Mouse (Mus musculus) lung, adult 2 months (tissue): ENCODE results near the gene Cdca7l. TPM values are rescaled to one million over a fixed set of nuclear protein-coding genes. Genes with fewer than 3 reads are reported as not detected.

Experiments
- DNase-seq: peaks from one replicate; pipeline ENCODE4 v3.0.0; 2022
- H3K4me1 ChIP-seq: fragments of 200-500 bp; 2 replicates; pipeline ENCODE4 v1.6.1; 2011; ENCODE audit warnings: low read length; ENCODE audit not compliant: control insufficient read depth, insufficient read depth
- H3K4me3 ChIP-seq: fragments of 200-500 bp; replicated peaks from 2 replicates; pipeline ENCODE3; 2011; ENCODE audit warnings: low read depth, mild to moderate bottlenecking, control low read depth, low read length; ENCODE audit errors: extremely low read depth
- CTCF ChIP-seq: fragments of 200-500 bp; IDR thresholded peaks from 2 replicates; pipeline ENCODE4 v1.5.1; 2011; ENCODE audit warnings: mild to moderate bottlenecking, low read length, control low read depth; ENCODE audit not compliant: insufficient read depth
- POLR2A ChIP-seq: fragments of 200-500 bp; IDR thresholded peaks from 2 replicates; pipeline ENCODE4 v1.6.1; 2011; ENCODE audit warnings: low read depth, mild to moderate bottlenecking, control low read depth, low read length, borderline replicate concordance; ENCODE audit errors: extremely low read depth
- WGBS: fragments of 180-500 bp; shearing (Covaris S2); methylation state at CpG from one replicate; pipeline ENCODE4 v1.1.7; 2018; 5-methylcytosine and 5-hydroxymethylcytosine counted together
- polyA plus RNA-seq: library from polyadenylated mRNA; depleted of rRNA; stranded (reverse); fragments of >200 nt; gene quantifications from 2 replicates; pipeline ENCODE4 v1.2.3, GENCODE M21; 2012

The Cdca7l gene
- polyA plus RNA-seq, 1 experiment = 2.6 TPM

GRCm38 (mm10) chr12:117834652-117835051, 30.6 kb downstream of the Cdca7l start:
- 72% methylated on average over 2 of the region's 2 CpGs for WGBS
- Histone ChIP-seq H3K4me1 (no peaks in the 10 kb centered on the region; the same call in none of the 2 replicates), H3K4me3 (no peak overlapping the region)
- no peak for DNase-seq
- TF ChIP-seq POLR2A (no peak), CTCF (no peak)

DNA sequence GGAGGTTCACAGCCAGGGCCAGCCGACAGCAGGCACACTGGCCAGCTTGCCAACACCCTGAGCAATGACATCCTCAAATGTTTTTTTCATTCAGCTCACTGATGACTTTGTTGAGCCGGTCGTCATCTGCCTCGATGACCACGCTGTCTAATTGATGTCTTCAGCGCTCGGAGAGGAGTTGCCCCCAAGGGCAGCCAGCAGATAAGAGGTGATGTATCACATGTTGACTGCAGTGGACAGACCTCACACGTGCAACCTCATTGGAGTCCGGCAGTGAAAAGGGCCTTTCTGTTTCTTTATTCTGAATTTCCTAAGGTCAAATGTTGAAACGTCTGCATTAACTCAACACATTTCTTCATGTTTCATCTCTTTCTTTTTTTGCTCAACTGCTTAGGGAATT, 31.3 kb downstream of the Cdca7l start:
- 41% methylated on average over 10 of the region's 10 CpGs for WGBS
- no peak for TF ChIP-seq CTCF
- no peak for TF ChIP-seq POLR2A
- no peak overlapping the region for H3K4me3 ChIP-seq
- DNase-seq = no peak
- no peaks in the 10 kb centered on the region; the same call in 1 of the 2 replicates for H3K4me1 ChIP-seq

DNA sequence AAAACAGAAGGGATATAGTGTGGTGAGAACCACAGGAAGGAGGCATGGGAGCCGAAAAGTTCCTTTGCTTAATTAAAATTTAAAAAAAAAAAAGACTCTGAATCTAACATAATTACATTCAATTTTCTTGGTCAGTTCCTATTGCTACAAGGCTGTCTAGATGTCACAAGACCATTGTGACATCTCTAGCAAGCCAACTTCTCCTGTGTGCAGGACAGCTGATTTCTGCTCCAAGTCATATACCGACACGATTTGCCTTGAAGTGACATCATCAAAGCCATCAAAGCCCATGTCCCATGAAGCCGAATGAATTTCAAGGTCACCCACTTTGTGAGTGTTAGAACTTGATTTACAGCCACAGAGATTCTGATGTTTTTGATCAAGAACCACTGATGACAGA, 33.3 kb downstream of the Cdca7l start:
- TF ChIP-seq POLR2A = no peak
- no peak for TF ChIP-seq CTCF
- Histone ChIP-seq H3K4me3 (no peak overlapping the region), H3K4me1 (no peaks in the 10 kb centered on the region)
- WGBS = 74% methylated on average over 4 of the region's 4 CpGs
- DNase-seq = no peak

DNA sequence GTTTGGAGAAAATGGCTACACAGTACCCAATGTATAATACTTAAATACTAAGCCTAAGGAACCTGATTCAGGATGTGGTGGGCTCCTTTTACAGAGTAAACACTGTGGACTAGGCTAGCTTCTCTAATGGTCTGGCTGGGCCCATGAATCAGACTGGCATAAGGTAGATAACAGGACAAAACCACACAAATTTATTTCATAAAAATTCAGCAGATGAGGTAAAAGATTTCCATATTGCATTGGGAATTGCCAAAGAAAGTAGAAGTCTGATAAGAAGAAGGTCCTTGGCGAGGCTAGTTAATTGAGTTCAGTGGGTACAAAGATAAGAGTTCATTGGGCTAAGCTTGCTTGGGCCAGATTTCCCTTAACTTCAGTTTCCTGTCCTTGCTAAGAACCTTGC, 36.6 kb downstream of the Cdca7l start:
- DNase-seq = no peak
- TF ChIP-seq POLR2A (no peak), CTCF (no peak)
- Histone ChIP-seq H3K4me1 (peaks cover 3% of the 10 kb centered on the region), H3K4me3 (no peak overlapping the region)
- 83% methylated on average over 1 of the region's 1 CpGs for WGBS

GRCm38 (mm10) chr12:117842676-117843075, 38.6 kb downstream of the Cdca7l start:
- TF ChIP-seq CTCF = no peak
- no peak for TF ChIP-seq POLR2A
- no peak for DNase-seq
- Histone ChIP-seq H3K4me1 (peaks cover 3% of the 10 kb centered on the region), H3K4me3 (no peak overlapping the region)
- WGBS = 67% methylated on average over 1 of the region's 1 CpGs

GRCm38 (mm10) chr12:117843302-117844074, 39.4 kb downstream of the Cdca7l start:
- Histone ChIP-seq H3K4me3 (peak overlapping the region; percentile 57), H3K4me1 (peaks cover 3% of the 10 kb centered on the region)
- DNase-seq = peak; percentile 52
- under 1% methylated on average over 75 of the region's 75 CpGs for WGBS
- TF ChIP-seq POLR2A (0 out of 2 replicates have a peak, but pooled peaks have one; percentile 14), CTCF (no peak)

DNA sequence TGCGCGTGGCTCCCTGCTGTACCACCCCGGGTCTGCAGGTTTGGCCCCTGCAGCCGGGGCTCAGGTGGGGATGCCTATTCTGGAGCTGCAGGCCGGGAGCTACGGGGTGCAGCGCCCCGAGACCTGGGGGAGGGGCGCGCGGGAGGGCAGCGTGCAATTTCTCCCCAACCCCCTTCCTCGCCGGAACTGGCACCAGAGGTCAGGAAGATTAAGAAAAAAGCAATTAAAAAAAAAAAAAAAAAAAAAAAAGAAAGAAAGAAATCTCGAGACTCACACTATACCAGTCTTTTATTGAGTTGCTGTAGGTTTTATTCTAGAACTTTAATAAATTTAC, 40.0 kb downstream of the Cdca7l start:
- no peak for DNase-seq
- under 1% methylated on average over 15 of the region's 15 CpGs for WGBS

GRCm38 (mm10) chr12:117844917-117845316, 40.8 kb downstream of the Cdca7l start:
- Histone ChIP-seq H3K4me1 (peaks cover 3% of the 10 kb centered on the region), H3K4me3 (no peak overlapping the region)
- WGBS = 36% methylated on average over 2 of the region's 2 CpGs
- no peak for DNase-seq
- no peak for TF ChIP-seq CTCF
- TF ChIP-seq POLR2A = no peak

More for the DNA sequence above, 40.0 kb downstream of the Cdca7l start:
- TF ChIP-seq POLR2A (no peak), CTCF (no peak)
- Histone ChIP-seq H3K4me3 (peak overlapping the region; percentile 57), H3K4me1 (peaks cover 3% of the 10 kb centered on the region)

- 91% methylated on average over 6 of the region's 6 CpGs for WGBS
- TF ChIP-seq CTCF = no peak
- Histone ChIP-seq H3K4me3 (no peak overlapping the region), H3K4me1 (peaks cover 3% of the 10 kb centered on the region)
- DNase-seq = no peak
Observed at GRCm38 (mm10) chr12:117848621-117849020, 44.5 kb downstream of the Cdca7l start.

- TF ChIP-seq POLR2A = no peak
- TF ChIP-seq CTCF = no peak
- Histone ChIP-seq H3K4me1 (no peaks in the 10 kb centered on the region), H3K4me3 (no peak overlapping the region)
- 70% methylated on average over 10 of the region's 10 CpGs for WGBS
- no peak for DNase-seq
Observed at GRCm38 (mm10) chr12:117850472-117850871, 46.4 kb downstream of the Cdca7l start.

DNA sequence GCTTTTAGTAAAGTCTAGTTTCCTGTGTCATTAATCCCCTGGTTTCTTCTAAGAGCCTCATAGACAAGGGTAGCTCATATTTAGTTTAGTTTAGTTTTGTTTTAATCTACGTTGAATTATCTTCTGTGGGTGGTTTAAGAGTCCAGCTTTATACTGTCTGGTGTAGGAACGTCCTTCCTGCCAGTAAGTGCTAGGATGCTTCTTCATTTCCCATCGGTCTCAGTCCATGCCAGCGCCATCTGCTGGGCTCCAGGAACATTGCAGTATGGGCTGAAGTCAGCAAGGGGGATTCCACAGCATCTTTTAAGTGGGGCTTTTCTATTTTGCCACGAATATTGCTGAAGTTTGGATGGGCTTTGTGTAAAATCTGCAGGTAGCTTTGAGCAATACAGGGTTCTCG, 49.2 kb downstream of the Cdca7l start:
- 20% methylated on average over 6 of the region's 6 CpGs for WGBS
- no peak overlapping the region for H3K4me3 ChIP-seq
- peak; percentile 57 for DNase-seq
- peak; percentile 97 for TF ChIP-seq CTCF
- TF ChIP-seq POLR2A = no peak
- H3K4me1 ChIP-seq = no peaks in the 10 kb centered on the region
